Mouse (Mus musculus) liver, embryonic 12.5 days (tissue): ENCODE results near the gene Sgo2a. TPM values are rescaled to one million over a fixed set of nuclear protein-coding genes. Genes with fewer than 3 reads are reported as not detected.
A peak's percentile ranks its signal among the peaks of the same experiment; 100 is the strongest.

Experiments used
- ATAC-seq: fragments of 200-750 bp; cut with Nextera tagmentation; 2 replicates; pipeline ENCODE4 v1.8.0; 2017; ENCODE audit warnings: moderate number of reproducible peaks, mild to moderate bottlenecking, moderate library complexity
- H3K27ac ChIP-seq: fragments of 300-500 bp; sonication (generic); 2 replicates; pipeline ENCODE4 v1.5.1; 2016; ENCODE audit warnings: mild to moderate bottlenecking
- H3K27me3 ChIP-seq: fragments of 300-500 bp; sonication (generic); replicated peaks from 2 replicates; pipeline ENCODE4 v1.6.1; 2016; ENCODE audit warnings: mild to moderate bottlenecking, moderate library complexity
- H3K36me3 ChIP-seq: fragments of 300-500 bp; sonication (generic); 2 replicates; pipeline ENCODE4 v1.6.1; 2016; ENCODE audit warnings: mild to moderate bottlenecking, moderate library complexity
- H3K4me1 ChIP-seq: fragments of 300-500 bp; sonication (generic); 2 replicates; pipeline ENCODE4 v1.6.1; 2016
- H3K4me2 ChIP-seq: fragments of 300-500 bp; sonication (generic); 2 replicates; pipeline ENCODE4 v1.6.1; 2016; ENCODE audit warnings: mild to moderate bottlenecking, moderate library complexity
- H3K4me3 ChIP-seq: fragments of 300-500 bp; sonication (generic); 2 replicates; pipeline ENCODE4 v1.5.1; 2016; ENCODE audit warnings: mild to moderate bottlenecking, moderate library complexity
- H3K9ac ChIP-seq: fragments of 300-500 bp; sonication (generic); 2 replicates; pipeline ENCODE4 v1.6.1; 2016; ENCODE audit warnings: mild to moderate bottlenecking, moderate library complexity
- H3K9me3 ChIP-seq: fragments of 300-500 bp; sonication (generic); replicated peaks from 2 replicates; pipeline ENCODE4 v1.6.1; 2016; ENCODE audit warnings: mild to moderate bottlenecking, moderate library complexity
- WGBS: fragments of 180-500 bp; shearing (Covaris S2); methylation state at CpG from one replicate; pipeline ENCODE4 v1.1.7; 2016; ENCODE audit not compliant: insufficient replicate concordance; 5-methylcytosine and 5-hydroxymethylcytosine counted together
- polyA plus RNA-seq: library from polyadenylated mRNA; unstranded; fragments of >200 nt; fragmentation: Nextera tagmentation; extraction: Ambion mirVana; gene quantifications from 2 replicates; pipeline ENCODE4 v1.2.1, GENCODE M21; 2016

Gene Sgo2a
- 12.4 and 12.9 TPM in 2 replicates for polyA plus RNA-seq

- H3K9ac ChIP-seq, result peak within 1 kb of the TSS; percentile 93
- no peaks in the 10 kb centered on the region for H3K9me3 ChIP-seq
- peak within 1 kb of the TSS; percentile 90 for H3K4me2 ChIP-seq
- H3K27me3 ChIP-seq, result no peaks in the 10 kb centered on the region
- 5% methylated on average over 30 of the region's 30 CpGs for WGBS
- H3K36me3 ChIP-seq, result peaks cover 17% of the 10 kb centered on the region
- H3K4me3 ChIP-seq, result peak within 1 kb of the TSS; percentile 93
- peak; percentile 94 for ATAC-seq
- peaks cover 25% of the 10 kb centered on the region for H3K4me1 ChIP-seq
- H3K27ac ChIP-seq, result peak within 1 kb of the TSS; percentile 89
Measured at GRCm38 (mm10) chr1:57995432-57996132, at the start of gene Sgo2a. Gene Sgo2a (plus strand): TSS chr1:57995971.

DNA sequence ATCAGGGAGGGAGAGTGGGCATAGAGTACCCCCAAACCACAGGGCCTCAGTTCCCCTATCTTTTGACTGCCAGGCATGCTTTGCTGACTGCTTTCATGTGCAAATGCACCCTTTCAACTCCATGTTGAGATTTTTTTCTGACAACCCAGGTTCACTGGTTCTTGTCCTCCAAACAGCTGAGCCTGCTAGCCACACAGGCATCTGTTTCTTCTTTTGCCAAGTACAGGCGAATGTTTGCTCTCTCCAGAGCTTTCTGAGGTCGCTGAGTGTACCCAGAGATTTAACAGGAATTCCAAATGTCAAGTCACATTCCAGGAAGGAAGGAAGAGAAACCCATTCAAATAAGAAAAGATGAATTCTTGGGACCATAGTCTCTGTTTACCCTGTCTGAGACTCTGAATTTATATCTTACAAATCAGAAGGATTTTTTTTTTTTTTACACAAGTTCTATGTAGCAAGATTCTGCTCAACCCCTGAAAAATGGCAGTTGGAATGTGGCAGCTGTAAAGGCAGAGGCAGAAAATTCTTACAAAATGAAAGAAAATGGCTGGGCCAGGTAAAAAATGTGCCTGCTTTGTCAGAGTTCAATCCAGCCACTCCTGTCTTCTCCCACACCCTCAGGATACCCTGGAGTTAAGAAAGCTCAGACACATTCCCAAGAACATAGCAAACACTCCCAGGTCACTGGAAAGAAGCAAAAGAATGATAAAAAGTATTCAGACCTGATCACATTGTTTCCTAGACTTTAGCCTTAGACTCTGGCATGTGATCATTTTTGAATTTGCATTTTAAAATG is 48.0 kb upstream of the Sgo2a start:
- H3K36me3 ChIP-seq, result no peaks in the 10 kb centered on the region
- no peaks in the 10 kb centered on the region for H3K9me3 ChIP-seq
- 26% methylated on average over 2 of the region's 2 CpGs for WGBS
- no peak for ATAC-seq
- no peak overlapping the region for H3K4me3 ChIP-seq
- no peak overlapping the region for H3K9ac ChIP-seq
- no peak overlapping the region for H3K4me2 ChIP-seq
- no peaks in the 10 kb centered on the region for H3K27me3 ChIP-seq
- H3K27ac ChIP-seq, result no peak overlapping the region
- no peaks in the 10 kb centered on the region for H3K4me1 ChIP-seq

- no peak for ATAC-seq
- 32% methylated on average over 1 of the region's 1 CpGs for WGBS
Measured at GRCm38 (mm10) chr1:57949195-57949594, 46.6 kb upstream of the Sgo2a start.

DNA sequence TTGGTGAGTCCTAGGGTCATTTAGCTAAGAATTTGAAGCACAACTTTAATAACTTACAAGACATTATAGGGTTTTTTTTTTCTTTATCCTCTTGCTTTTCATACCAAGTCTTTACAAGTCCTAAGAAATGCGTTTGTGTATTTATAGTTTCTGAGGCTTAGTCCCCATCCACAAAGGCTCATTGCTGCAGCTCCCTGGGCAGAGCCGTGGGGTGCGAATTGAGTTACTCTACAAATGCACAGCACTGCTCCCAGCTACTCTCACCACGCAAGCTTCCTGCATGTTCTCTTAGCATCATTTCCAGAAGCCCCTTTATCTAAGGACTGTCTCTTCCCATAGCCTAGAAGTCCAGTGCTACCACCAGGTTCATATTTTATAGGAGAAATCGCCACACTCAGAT is 46.1 kb upstream of the Sgo2a start:
- no peak overlapping the region for H3K9ac ChIP-seq
- 0 out of 2 replicates have a peak, but pooled peaks cover 3% of the 10 kb centered on the region for H3K36me3 ChIP-seq
- H3K27me3 ChIP-seq, result no peaks in the 10 kb centered on the region
- no peak for ATAC-seq
- H3K27ac ChIP-seq, result no peak overlapping the region
- H3K4me1 ChIP-seq, result no peaks in the 10 kb centered on the region
- no peaks in the 10 kb centered on the region for H3K9me3 ChIP-seq
- WGBS, result 66% methylated on average over 5 of the region's 5 CpGs
- H3K4me2 ChIP-seq, result no peak overlapping the region
- H3K4me3 ChIP-seq, result no peak overlapping the region

More at GRCm38 (mm10) chr1:57949195-57949594, 46.6 kb upstream of the Sgo2a start:
- Histone ChIP-seq H3K27me3 (no peaks in the 10 kb centered on the region), H3K27ac (no peak overlapping the region), H3K4me3 (no peak overlapping the region), H3K9me3 (no peaks in the 10 kb centered on the region), H3K4me2 (no peak overlapping the region), H3K4me1 (no peaks in the 10 kb centered on the region), H3K36me3 (no peaks in the 10 kb centered on the region), H3K9ac (no peak overlapping the region)

DNA sequence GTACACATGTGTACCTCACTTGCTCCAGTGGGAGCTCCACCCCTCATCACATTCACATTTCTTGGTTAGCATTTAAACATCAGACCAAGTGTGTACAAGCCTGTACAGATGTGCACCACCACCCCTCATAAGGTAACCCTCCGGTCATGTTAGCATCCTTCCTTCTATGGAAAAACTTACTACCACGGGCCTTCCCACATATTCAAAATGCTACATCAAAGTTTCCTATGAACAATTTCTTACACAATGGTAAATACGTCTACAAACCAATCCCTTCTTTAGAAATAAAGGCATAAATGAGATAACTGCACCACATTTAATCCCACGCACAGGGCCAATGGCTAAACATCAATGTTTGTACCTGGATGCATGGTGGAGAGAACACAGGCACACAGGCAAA is 43.3 kb upstream of the Sgo2a start:
- Histone ChIP-seq H3K4me1 (no peaks in the 10 kb centered on the region), H3K9ac (no peak overlapping the region), H3K27ac (no peak overlapping the region), H3K27me3 (no peaks in the 10 kb centered on the region), H3K36me3 (peaks cover 19% of the 10 kb centered on the region), H3K9me3 (no peaks in the 10 kb centered on the region), H3K4me2 (no peak overlapping the region), H3K4me3 (no peak overlapping the region)
- 86% methylated on average over 4 of the region's 4 CpGs for WGBS
- ATAC-seq, result no peak

GRCm38 (mm10) chr1:57953586-57954375 is 42.0 kb upstream of the Sgo2a start:
- Histone ChIP-seq H3K4me3 (no peak overlapping the region), H3K27me3 (no peaks in the 10 kb centered on the region), H3K36me3 (peaks cover 21% of the 10 kb centered on the region), H3K4me1 (no peaks in the 10 kb centered on the region), H3K9ac (no peak overlapping the region), H3K4me2 (no peak overlapping the region), H3K27ac (no peak overlapping the region), H3K9me3 (no peaks in the 10 kb centered on the region)
- ATAC-seq, result no peak
- 74% methylated on average over 16 of the region's 16 CpGs for WGBS

GRCm38 (mm10) chr1:57954376-57954765 is 41.4 kb upstream of the Sgo2a start:
- no peak overlapping the region for H3K27ac ChIP-seq
- no peaks in the 10 kb centered on the region for H3K27me3 ChIP-seq
- no peak for ATAC-seq
- no peaks in the 10 kb centered on the region for H3K9me3 ChIP-seq
- H3K36me3 ChIP-seq, result peaks cover 27% of the 10 kb centered on the region
- H3K4me2 ChIP-seq, result no peak overlapping the region
- no peaks in the 10 kb centered on the region for H3K4me1 ChIP-seq
- 67% methylated on average over 5 of the region's 5 CpGs for WGBS
- no peak overlapping the region for H3K4me3 ChIP-seq
- no peak overlapping the region for H3K9ac ChIP-seq

DNA sequence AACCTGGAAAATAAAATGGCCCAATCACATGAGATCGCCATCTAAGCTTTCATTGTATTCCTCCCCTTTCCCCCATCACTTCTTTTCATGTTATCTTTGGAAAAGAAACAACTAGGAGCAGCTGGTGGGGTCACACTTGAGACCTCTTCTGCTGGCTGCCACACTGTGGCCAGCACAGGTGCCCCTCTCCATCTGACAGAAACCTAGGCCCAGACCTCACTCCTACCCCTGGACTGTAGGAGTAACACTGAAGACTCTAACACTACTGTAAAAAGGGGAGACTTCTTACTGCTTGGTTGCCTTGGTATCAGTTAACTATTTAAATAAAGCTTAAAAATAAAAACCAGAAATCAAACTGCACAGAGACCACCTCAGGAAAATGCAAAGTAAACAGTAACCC is 40.0 kb upstream of the Sgo2a start:
- no peak for ATAC-seq
- WGBS, result 77% methylated on average over 1 of the region's 1 CpGs
- Histone ChIP-seq H3K27ac (no peak overlapping the region), H3K9ac (no peak overlapping the region), H3K4me2 (no peak overlapping the region), H3K4me3 (no peak overlapping the region), H3K36me3 (peaks cover 32% of the 10 kb centered on the region), H3K9me3 (no peaks in the 10 kb centered on the region), H3K4me1 (no peaks in the 10 kb centered on the region), H3K27me3 (no peaks in the 10 kb centered on the region)

- WGBS, result 1% methylated on average over 61 of the region's 65 CpGs
Measured at GRCm38 (mm10) chr1:57969327-57970271, 26.2 kb upstream of the Sgo2a start.

DNA sequence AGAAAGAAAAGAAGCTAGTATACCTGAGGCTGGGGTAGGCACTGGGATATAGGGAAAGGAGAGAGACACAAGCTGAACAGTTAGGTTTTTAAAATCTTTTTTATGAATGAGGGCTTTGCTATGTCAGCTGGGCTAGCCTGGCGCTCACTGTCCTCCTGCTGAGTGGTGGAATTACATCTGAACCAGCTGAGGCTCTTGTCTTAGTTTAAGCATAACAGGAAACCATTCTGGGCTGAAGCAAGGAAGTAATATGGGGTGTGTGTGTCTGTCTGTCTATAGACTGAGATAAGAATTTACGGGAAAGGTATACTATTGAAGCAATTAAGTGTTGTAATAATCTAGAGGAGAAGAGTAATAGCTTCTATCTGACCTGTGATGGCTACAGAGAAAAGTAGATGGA is 24.2 kb upstream of the Sgo2a start:
- H3K9me3 ChIP-seq, result no peaks in the 10 kb centered on the region
- no peaks in the 10 kb centered on the region for H3K27me3 ChIP-seq
- H3K27ac ChIP-seq, result no peak overlapping the region
- peaks cover 16% of the 10 kb centered on the region for H3K4me1 ChIP-seq
- WGBS, result 25% methylated on average over 2 of the region's 2 CpGs
- H3K36me3 ChIP-seq, result peaks cover 2% of the 10 kb centered on the region; the same call in 1 of the 2 replicates
- H3K9ac ChIP-seq, result no peak overlapping the region
- H3K4me3 ChIP-seq, result no peak overlapping the region
- H3K4me2 ChIP-seq, result no peak overlapping the region
- ATAC-seq, result no peak

More at GRCm38 (mm10) chr1:57969327-57970271, 26.2 kb upstream of the Sgo2a start:
- peak; percentile 97 for ATAC-seq
- Histone ChIP-seq H3K27me3 (no peaks in the 10 kb centered on the region), H3K9ac (peak overlapping the region; percentile 83), H3K36me3 (peaks cover 16% of the 10 kb centered on the region), H3K4me2 (peak overlapping the region; percentile 79), H3K4me1 (peaks cover 16% of the 10 kb centered on the region), H3K4me3 (peak overlapping the region; percentile 73), H3K9me3 (no peaks in the 10 kb centered on the region), H3K27ac (peak overlapping the region; percentile 77)

- no peak for ATAC-seq
- Histone ChIP-seq H3K4me2 (no peak overlapping the region), H3K9me3 (no peaks in the 10 kb centered on the region), H3K27ac (no peak overlapping the region), H3K9ac (no peak overlapping the region), H3K4me3 (no peak overlapping the region), H3K27me3 (no peaks in the 10 kb centered on the region), H3K4me1 (no peaks in the 10 kb centered on the region), H3K36me3 (no peaks in the 10 kb centered on the region)
- 59% methylated on average over 3 of the region's 3 CpGs for WGBS
Measured at GRCm38 (mm10) chr1:57976860-57977259, 18.9 kb upstream of the Sgo2a start.
